Mouse (Mus musculus) cerebellum, adult 2 months (tissue): ENCODE results near the gene Pax3. TPM values are rescaled to one million over a fixed set of nuclear protein-coding genes. Genes with fewer than 3 reads are reported as not detected.

Experiments used
- DNase-seq, 2 experiments: peaks; one replicate each; pipeline ENCODE4 v3.0.0; 2021
- H3K27ac ChIP-seq: fragments of 200-500 bp; 2 replicates; pipeline ENCODE4 v1.5.1; 2012; ENCODE audit warnings: low read length, control low read depth, inconsistent platforms; ENCODE audit not compliant: insufficient read depth
- H3K27me3 ChIP-seq: fragments of 200-500 bp; 2 replicates; pipeline ENCODE4 v1.6.1; 2012; ENCODE audit warnings: inconsistent platforms, mild to moderate bottlenecking, low read length, moderate library complexity; ENCODE audit not compliant: control insufficient read depth, insufficient read depth
- H3K4me1 ChIP-seq: fragments of 200-500 bp; 2 replicates; pipeline ENCODE4 v1.6.1; 2011; ENCODE audit warnings: low read length; ENCODE audit not compliant: control insufficient read depth, insufficient read depth
- H3K4me3 ChIP-seq: fragments of 200-500 bp; replicated peaks from 2 replicates; pipeline ENCODE3; 2011; ENCODE audit warnings: mild to moderate bottlenecking, low read depth, low read length, control low read depth; ENCODE audit not compliant: insufficient read depth
- CTCF ChIP-seq: fragments of 200-500 bp; IDR thresholded peaks from 2 replicates; pipeline ENCODE4 v1.5.1; 2011; ENCODE audit warnings: low read depth, mild to moderate bottlenecking, control low read depth, low read length, moderate library complexity, borderline replicate concordance; ENCODE audit not compliant: insufficient read depth
- POLR2A ChIP-seq: fragments of 200-500 bp; IDR thresholded peaks from 2 replicates; pipeline ENCODE4 v1.6.1; 2011; ENCODE audit warnings: low read length, control low read depth, borderline replicate concordance; ENCODE audit not compliant: insufficient read depth
- WGBS: fragments of 180-500 bp; shearing (Covaris S2); methylation state at CpG from one replicate; pipeline ENCODE4 v1.1.7; 2018; 5-methylcytosine and 5-hydroxymethylcytosine counted together
- polyA plus RNA-seq: library from polyadenylated mRNA; depleted of rRNA; stranded (reverse); fragments of >200 nt; gene quantifications from 2 replicates; pipeline ENCODE4 v1.2.3, GENCODE M21; 2012

The Pax3 gene
- polyA plus RNA-seq, 1 experiment, result 3.3 TPM

GRCm38 (mm10) chr1:78203086-78203614, 6.2 kb upstream of the Pax3 start:
- 1% methylated on average over 14 of the region's 14 CpGs for WGBS
- Histone ChIP-seq H3K27me3 (peaks cover 18% of the 10 kb centered on the region), H3K27ac (no peak overlapping the region), H3K4me1 (peaks cover 3% of the 10 kb centered on the region), H3K4me3 (peak overlapping the region; percentile 49)
- DNase-seq, result no peak
- TF ChIP-seq CTCF (no peak), POLR2A (no peak)

GRCm38 (mm10) chr1:78202466-78203085, 5.6 kb upstream of the Pax3 start:
- DNase-seq, result no peak
- H3K27me3 ChIP-seq, result peaks cover 18% of the 10 kb centered on the region
- no peak for TF ChIP-seq POLR2A
- no peak for TF ChIP-seq CTCF
- H3K4me3 ChIP-seq, result no peak overlapping the region
- peaks cover 3% of the 10 kb centered on the region for H3K4me1 ChIP-seq
- WGBS, result 10% methylated on average over 23 of the region's 23 CpGs
- H3K27ac ChIP-seq, result no peak overlapping the region

- H3K27me3 ChIP-seq, result peaks cover 22% of the 10 kb centered on the region
- H3K4me3 ChIP-seq, result no peak overlapping the region
- DNase-seq, result no peak
- 24% methylated on average over 28 of the region's 28 CpGs for WGBS
- no peak for TF ChIP-seq CTCF
- no peak for TF ChIP-seq POLR2A
- no peak overlapping the region for H3K27ac ChIP-seq
- peaks cover 8% of the 10 kb centered on the region for H3K4me1 ChIP-seq
These were observed 4.5 kb upstream of the Pax3 start for GRCm38 (mm10) chr1:78201251-78202010.

- H3K4me1 ChIP-seq, result peaks cover 11% of the 10 kb centered on the region
- H3K4me3 ChIP-seq, result no peak overlapping the region
- peaks cover 22% of the 10 kb centered on the region for H3K27me3 ChIP-seq
- TF ChIP-seq CTCF (no peak), POLR2A (no peak)
- no peak overlapping the region for H3K27ac ChIP-seq
- no peak for DNase-seq
- 25% methylated on average over 15 of the region's 15 CpGs for WGBS
These were observed 3.3 kb upstream of the Pax3 start for GRCm38 (mm10) chr1:78200191-78200590.

GRCm38 (mm10) chr1:78199221-78199620, 2.3 kb upstream of the Pax3 start:
- 19% methylated on average over 9 of the region's 9 CpGs for WGBS

GRCm38 (mm10) chr1:78198319-78198940, 1.5 kb upstream of the Pax3 start:
- H3K4me1 ChIP-seq, result peaks cover 11% of the 10 kb centered on the region
- peaks cover 20% of the 10 kb centered on the region for H3K27me3 ChIP-seq
- no peak for TF ChIP-seq POLR2A
- no peak for TF ChIP-seq CTCF
- no peak overlapping the region for H3K27ac ChIP-seq
- DNase-seq, result no peak
- 29% methylated on average over 9 of the region's 9 CpGs for WGBS
- H3K4me3 ChIP-seq, result no peak overlapping the region

More at GRCm38 (mm10) chr1:78199221-78199620, 2.3 kb upstream of the Pax3 start:
- Histone ChIP-seq H3K4me1 (peaks cover 11% of the 10 kb centered on the region), H3K4me3 (no peak overlapping the region), H3K27ac (no peak overlapping the region), H3K27me3 (peaks cover 22% of the 10 kb centered on the region)
- TF ChIP-seq POLR2A, result no peak
- no peak for TF ChIP-seq CTCF
- no peak for DNase-seq

GRCm38 (mm10) chr1:78197351-78198234, 659 bp upstream of the Pax3 start:
- peak overlapping the region; percentile 39 for H3K4me3 ChIP-seq
- no peak for TF ChIP-seq CTCF
- TF ChIP-seq POLR2A, result no peak
- DNase-seq, result no peak
- peaks cover 8% of the 10 kb centered on the region; the same call in 1 of the 2 replicates for H3K4me1 ChIP-seq
- WGBS, result 31% methylated on average over 21 of the region's 21 CpGs
- no peak overlapping the region for H3K27ac ChIP-seq
- peaks cover 19% of the 10 kb centered on the region for H3K27me3 ChIP-seq
